Mouse (Mus musculus) midbrain, embryonic 16.5 days (tissue): ENCODE results near the gene Ezh1. TPM values are rescaled to one million over a fixed set of nuclear protein-coding genes. Genes with fewer than 3 reads are reported as not detected.

ENCODE experiments used
- ATAC-seq: fragments of 200-750 bp; cut with Nextera tagmentation; 2 replicates; pipeline ENCODE4 v1.8.0; 2017; ENCODE audit warnings: moderate TSS enrichment
- H3K27ac ChIP-seq: fragments of 300-500 bp; sonication (generic); 2 replicates; pipeline ENCODE4 v1.5.1; 2014; ENCODE audit warnings: mild to moderate bottlenecking, low read length, mixed read lengths
- H3K27me3 ChIP-seq: fragments of 300-500 bp; sonication (generic); 2 replicates; pipeline ENCODE4 v1.6.1; 2014; ENCODE audit warnings: low read depth, low read length, mixed read lengths; ENCODE audit not compliant: control insufficient read depth, insufficient read depth
- H3K36me3 ChIP-seq: fragments of 300-500 bp; sonication (generic); 2 replicates; pipeline ENCODE4 v1.6.1; 2014; ENCODE audit warnings: mild to moderate bottlenecking, low read length, moderate library complexity, mixed read lengths; ENCODE audit not compliant: control insufficient read depth, insufficient read depth
- H3K4me1 ChIP-seq: fragments of 300-500 bp; sonication (generic); 2 replicates; pipeline ENCODE4 v1.6.1; 2014; ENCODE audit warnings: mild to moderate bottlenecking, low read length, mixed read lengths; ENCODE audit not compliant: control insufficient read depth, insufficient read depth
- H3K4me2 ChIP-seq: fragments of 300-500 bp; sonication (generic); 2 replicates; pipeline ENCODE4 v1.6.1; 2014; ENCODE audit warnings: mild to moderate bottlenecking, low read length, mixed read lengths
- H3K4me3 ChIP-seq: fragments of 300-500 bp; sonication (generic); 2 replicates; pipeline ENCODE4 v1.5.1; 2014; ENCODE audit warnings: low read depth, mild to moderate bottlenecking, low read length, moderate library complexity, mixed read lengths
- H3K9ac ChIP-seq: fragments of 300-500 bp; sonication (generic); 2 replicates; pipeline ENCODE4 v1.6.1; 2014; ENCODE audit warnings: low read depth, low read length, mixed read lengths
- H3K9me3 ChIP-seq: fragments of 300-500 bp; sonication (generic); replicated peaks from 2 replicates; pipeline ENCODE4 v1.6.1; 2014; ENCODE audit warnings: mild to moderate bottlenecking, low read length, mixed read lengths; ENCODE audit not compliant: control insufficient read depth, poor library complexity, severe bottlenecking
- WGBS: fragments of 180-500 bp; shearing (Covaris S2); extraction: QIAGEN DNeasy Blood & Tissue Kit; methylation state at CpG from one replicate; pipeline ENCODE4 v1.1.7; 2014; 5-methylcytosine and 5-hydroxymethylcytosine counted together
- polyA plus RNA-seq: library from polyadenylated mRNA; unstranded; fragments of >200 nt; fragmentation: Nextera tagmentation; extraction: Ambion mirVana; gene quantifications from 2 replicates; pipeline ENCODE4 v1.2.1, GENCODE M21; 2015

The Ezh1 gene
- polyA plus RNA-seq, 1 experiment from 2014 or later = 34.4 TPM

DNA sequence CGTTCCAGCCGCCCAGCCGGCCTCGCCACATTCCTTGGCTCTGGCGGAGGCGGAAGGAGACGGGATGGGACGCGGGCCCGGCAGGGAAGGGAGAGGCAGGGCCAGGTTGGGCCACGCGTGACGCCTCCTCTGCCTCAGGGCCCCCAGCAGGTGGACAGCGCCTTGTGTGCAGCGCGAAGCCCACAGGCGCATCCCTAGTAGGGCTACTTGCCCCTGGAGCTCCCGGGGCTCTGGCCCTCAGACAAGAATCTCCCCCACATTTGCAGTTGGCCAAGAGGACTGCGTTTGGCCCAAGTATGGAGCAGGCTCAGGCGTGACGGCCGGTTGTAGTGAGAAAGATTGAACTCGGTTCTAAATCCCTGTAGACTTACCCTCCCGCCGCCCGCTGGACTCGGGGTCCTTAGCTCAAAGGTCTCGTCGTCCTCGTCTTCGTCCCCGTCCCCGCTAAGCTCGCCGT lies 55.9 kb downstream of the Ezh1 start, which contains the start of gene Cntnap1:
Gene Cntnap1 (plus strand): TSS at position 170 of the 457 bp plus-strand sequence.
- peaks cover 4% of the 10 kb centered on the region; the same call in 1 of the 2 replicates for H3K36me3 ChIP-seq
- H3K9ac ChIP-seq = peak within 1 kb of the TSS; percentile 75
- peak within 1 kb of the TSS; percentile 68 for H3K27ac ChIP-seq
- under 1% methylated on average over 35 of the region's 35 CpGs for WGBS
- peaks cover 40% of the 10 kb centered on the region for H3K27me3 ChIP-seq
- H3K4me3 ChIP-seq = peak within 1 kb of the TSS; percentile 72
- H3K9me3 ChIP-seq = no peaks in the 10 kb centered on the region
- no peak for ATAC-seq
- H3K4me2 ChIP-seq = peak within 1 kb of the TSS; percentile 68
- peaks cover 50% of the 10 kb centered on the region for H3K4me1 ChIP-seq

GRCm38 (mm10) chr11:101169301-101170107 lies 56.8 kb downstream of the Ezh1 start:
- peak overlapping the region; percentile 68 for H3K4me2 ChIP-seq
- peak overlapping the region; percentile 72 for H3K4me3 ChIP-seq
- 12% methylated on average over 15 of the region's 17 CpGs for WGBS
- ATAC-seq = no peak
- H3K4me1 ChIP-seq = peaks cover 42% of the 10 kb centered on the region
- H3K9me3 ChIP-seq = no peaks in the 10 kb centered on the region
- H3K27ac ChIP-seq = no peak overlapping the region
- peaks cover 4% of the 10 kb centered on the region; the same call in 1 of the 2 replicates for H3K36me3 ChIP-seq
- peaks cover 48% of the 10 kb centered on the region for H3K27me3 ChIP-seq
- peak overlapping the region; percentile 75 for H3K9ac ChIP-seq

GRCm38 (mm10) chr11:101168301-101168980 lies 57.8 kb downstream of the Ezh1 start:
- H3K27ac ChIP-seq = no peak overlapping the region
- no peak overlapping the region for H3K4me3 ChIP-seq
- no peak overlapping the region for H3K9ac ChIP-seq
- H3K9me3 ChIP-seq = no peaks in the 10 kb centered on the region
- peaks cover 58% of the 10 kb centered on the region for H3K27me3 ChIP-seq
- ATAC-seq = no peak
- peaks cover 32% of the 10 kb centered on the region for H3K4me1 ChIP-seq
- H3K36me3 ChIP-seq = peaks cover 9% of the 10 kb centered on the region; the same call in 1 of the 2 replicates
- peak overlapping the region; percentile 68; the same call in 1 of the 2 replicates for H3K4me2 ChIP-seq
- 64% methylated on average over 18 of the region's 18 CpGs for WGBS

DNA sequence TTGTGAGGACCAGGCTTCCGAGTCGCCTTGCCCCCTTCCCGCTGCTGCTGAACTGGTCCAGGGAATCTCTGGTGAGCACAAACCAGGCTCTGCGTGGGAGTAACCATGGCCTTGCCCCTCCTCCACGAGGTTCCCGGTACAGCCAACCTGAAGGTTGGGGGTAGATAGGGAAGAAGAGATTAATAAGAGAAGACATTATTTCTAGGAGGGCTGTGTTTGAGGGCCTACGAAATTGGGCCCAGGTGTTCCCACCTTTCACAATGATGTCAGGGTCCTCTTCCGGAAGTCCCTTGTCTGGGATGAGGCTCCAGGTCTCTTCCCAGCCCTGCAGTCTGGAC lies 58.3 kb downstream of the Ezh1 start:
- no peak for ATAC-seq
- WGBS = 52% methylated on average over 8 of the region's 8 CpGs
- Histone ChIP-seq H3K4me3 (no peak overlapping the region), H3K4me2 (no peak overlapping the region), H3K4me1 (peaks cover 27% of the 10 kb centered on the region), H3K9me3 (no peaks in the 10 kb centered on the region), H3K27ac (no peak overlapping the region), H3K36me3 (peaks cover 9% of the 10 kb centered on the region; the same call in 1 of the 2 replicates), H3K27me3 (peaks cover 60% of the 10 kb centered on the region), H3K9ac (no peak overlapping the region)

- no peaks in the 10 kb centered on the region for H3K9me3 ChIP-seq
- H3K4me3 ChIP-seq = no peak overlapping the region
- no peak overlapping the region for H3K4me2 ChIP-seq
- no peak overlapping the region for H3K27ac ChIP-seq
- peaks cover 9% of the 10 kb centered on the region; the same call in 1 of the 2 replicates for H3K36me3 ChIP-seq
- no peak overlapping the region for H3K9ac ChIP-seq
- H3K27me3 ChIP-seq = peaks cover 65% of the 10 kb centered on the region
- ATAC-seq = no peak
- WGBS = 52% methylated on average over 19 of the region's 19 CpGs
- peaks cover 23% of the 10 kb centered on the region for H3K4me1 ChIP-seq
Observed at GRCm38 (mm10) chr11:101167211-101167962, 58.9 kb downstream of the Ezh1 start.

DNA sequence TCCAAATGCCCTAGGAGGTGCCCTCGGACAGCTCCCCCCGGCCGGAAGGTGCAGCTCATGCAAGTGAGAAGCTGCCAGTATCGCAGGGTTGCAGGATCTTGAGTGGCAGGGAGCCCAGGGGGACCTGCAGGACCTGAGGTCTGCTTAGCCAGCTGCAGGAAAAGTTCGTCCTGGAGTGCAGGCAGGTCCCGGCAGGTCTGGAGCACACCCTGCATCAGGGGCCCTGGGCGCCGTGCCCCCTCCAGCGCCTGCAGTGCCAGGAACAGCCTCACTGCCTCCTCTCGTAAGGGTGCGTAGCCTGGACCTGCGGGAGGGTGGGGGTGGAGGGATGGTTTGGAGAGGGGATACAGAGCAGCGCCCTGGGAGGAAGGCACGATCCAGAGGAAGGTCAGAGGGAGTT lies 59.9 kb downstream of the Ezh1 start:
- Histone ChIP-seq H3K36me3 (peaks cover 12% of the 10 kb centered on the region; the same call in 1 of the 2 replicates), H3K4me1 (peaks cover 20% of the 10 kb centered on the region), H3K9ac (no peak overlapping the region), H3K9me3 (no peaks in the 10 kb centered on the region), H3K27ac (no peak overlapping the region), H3K4me3 (no peak overlapping the region), H3K4me2 (no peak overlapping the region), H3K27me3 (peaks cover 68% of the 10 kb centered on the region)
- WGBS = 49% methylated on average over 14 of the region's 14 CpGs
- ATAC-seq = no peak

GRCm38 (mm10) chr11:101164677-101165580 lies 61.3 kb downstream of the Ezh1 start:
- peaks cover 12% of the 10 kb centered on the region for H3K4me1 ChIP-seq
- H3K27ac ChIP-seq = no peak overlapping the region
- WGBS = 23% methylated on average over 35 of the region's 35 CpGs
- H3K4me3 ChIP-seq = no peak overlapping the region
- ATAC-seq = no peak
- no peak overlapping the region for H3K4me2 ChIP-seq
- H3K9ac ChIP-seq = no peak overlapping the region
- peaks cover 12% of the 10 kb centered on the region; the same call in 1 of the 2 replicates for H3K36me3 ChIP-seq
- H3K9me3 ChIP-seq = no peaks in the 10 kb centered on the region
- H3K27me3 ChIP-seq = peaks cover 68% of the 10 kb centered on the region

DNA sequence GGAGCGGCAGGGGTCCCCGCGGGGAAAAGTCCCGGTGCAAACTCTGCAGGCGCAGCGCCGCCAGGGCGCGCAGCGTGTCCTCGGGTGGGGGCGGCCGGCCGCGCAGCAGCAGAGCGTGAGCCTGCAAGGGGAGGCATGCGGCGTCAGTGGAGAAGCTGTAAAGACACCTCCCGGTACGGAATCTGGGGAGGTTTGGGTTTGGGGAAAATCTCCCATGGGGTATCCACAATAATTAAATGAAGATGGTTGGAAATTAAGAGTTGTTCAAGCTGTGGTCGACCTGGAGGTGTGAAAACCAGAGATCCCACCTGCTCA lies 62.0 kb downstream of the Ezh1 start:
- H3K27me3 ChIP-seq = peaks cover 66% of the 10 kb centered on the region
- 9% methylated on average over 21 of the region's 21 CpGs for WGBS
- peak overlapping the region; percentile 33 for H3K4me2 ChIP-seq
- no peak for ATAC-seq
- H3K9me3 ChIP-seq = no peaks in the 10 kb centered on the region
- peaks cover 13% of the 10 kb centered on the region for H3K36me3 ChIP-seq
- H3K4me1 ChIP-seq = peaks cover 6% of the 10 kb centered on the region
- H3K27ac ChIP-seq = no peak overlapping the region
- no peak overlapping the region for H3K9ac ChIP-seq
- H3K4me3 ChIP-seq = peak overlapping the region; percentile 22
